Mouse (Mus musculus) lung, adult 2 months (tissue): ENCODE data around the gene Rhbdf2. TPM values are rescaled to one million over a fixed set of nuclear protein-coding genes. Genes with fewer than 3 reads are reported as not detected.
"Not testable (repeated sequence)": the region's sequence is repeated elsewhere in the genome, so short reads cannot be mapped to it uniquely, and the experiment has no call there.

Experiments
- DNase-seq: peaks from one replicate; pipeline ENCODE4 v3.0.0; 2022
- H3K4me1 ChIP-seq: fragments of 200-500 bp; 2 replicates; pipeline ENCODE4 v1.6.1; 2011; ENCODE audit warnings: low read length; ENCODE audit not compliant: control insufficient read depth, insufficient read depth
- H3K4me3 ChIP-seq: fragments of 200-500 bp; replicated peaks from 2 replicates; pipeline ENCODE3; 2011; ENCODE audit warnings: low read depth, mild to moderate bottlenecking, control low read depth, low read length; ENCODE audit errors: extremely low read depth
- CTCF ChIP-seq: fragments of 200-500 bp; IDR thresholded peaks from 2 replicates; pipeline ENCODE4 v1.5.1; 2011; ENCODE audit warnings: mild to moderate bottlenecking, low read length, control low read depth; ENCODE audit not compliant: insufficient read depth
- POLR2A ChIP-seq: fragments of 200-500 bp; IDR thresholded peaks from 2 replicates; pipeline ENCODE4 v1.6.1; 2011; ENCODE audit warnings: low read depth, mild to moderate bottlenecking, control low read depth, low read length, borderline replicate concordance; ENCODE audit errors: extremely low read depth
- WGBS: fragments of 180-500 bp; shearing (Covaris S2); methylation state at CpG from one replicate; pipeline ENCODE4 v1.1.7; 2018; 5-methylcytosine and 5-hydroxymethylcytosine counted together
- polyA plus RNA-seq: library from polyadenylated mRNA; depleted of rRNA; stranded (reverse); fragments of >200 nt; gene quantifications from 2 replicates; pipeline ENCODE4 v1.2.3, GENCODE M21; 2012; rRNA removed

The Rhbdf2 gene
- 82.2 and 87.8 TPM in 2 replicates for polyA plus RNA-seq

DNA sequence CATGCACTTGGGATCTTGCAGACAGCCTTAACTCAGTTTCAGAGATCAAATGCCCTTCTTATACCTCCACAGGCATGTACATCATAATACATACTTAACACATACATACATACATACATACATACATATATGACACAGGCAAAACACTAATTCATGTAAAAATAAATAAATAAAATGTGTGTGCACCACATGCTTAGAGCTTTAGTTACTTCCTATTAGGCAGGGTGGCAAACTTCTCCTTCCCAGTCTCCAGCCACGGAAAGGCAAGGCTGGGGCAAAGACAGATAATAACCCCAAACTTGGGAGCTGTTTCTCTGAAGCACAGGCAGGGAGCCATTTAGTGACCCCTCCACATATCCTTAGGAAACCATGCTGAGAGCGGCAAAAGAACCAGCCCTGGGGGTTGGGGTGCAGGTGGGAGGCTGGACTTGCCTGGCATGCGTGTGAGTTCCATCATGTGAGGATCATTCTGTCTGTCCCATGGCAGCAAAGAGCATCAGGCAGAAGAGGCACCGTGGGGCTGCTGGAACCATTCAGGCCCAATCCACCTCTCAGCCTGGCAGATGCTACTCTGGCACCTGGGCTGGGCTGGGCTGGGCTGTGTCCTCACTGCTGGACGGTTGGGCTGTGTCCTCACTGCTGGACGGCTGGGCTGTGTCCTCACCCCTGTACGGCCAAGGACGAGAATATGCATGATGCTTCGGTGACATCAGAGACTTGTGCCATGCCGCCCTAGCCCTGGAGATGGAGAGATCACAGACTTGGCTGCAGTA, at the start of gene Rhbdf2:
TSS of gene Rhbdf2 (minus strand) at position 721 of the 773 bp plus-strand sequence.
- 80% methylated on average over 10 of the region's 10 CpGs for WGBS
- H3K4me1 ChIP-seq, result peaks cover 21% of the 10 kb centered on the region
- H3K4me3 ChIP-seq, result no peak within 1 kb of the TSS
- DNase-seq, result no peak
- TF ChIP-seq CTCF, result no peak

DNA sequence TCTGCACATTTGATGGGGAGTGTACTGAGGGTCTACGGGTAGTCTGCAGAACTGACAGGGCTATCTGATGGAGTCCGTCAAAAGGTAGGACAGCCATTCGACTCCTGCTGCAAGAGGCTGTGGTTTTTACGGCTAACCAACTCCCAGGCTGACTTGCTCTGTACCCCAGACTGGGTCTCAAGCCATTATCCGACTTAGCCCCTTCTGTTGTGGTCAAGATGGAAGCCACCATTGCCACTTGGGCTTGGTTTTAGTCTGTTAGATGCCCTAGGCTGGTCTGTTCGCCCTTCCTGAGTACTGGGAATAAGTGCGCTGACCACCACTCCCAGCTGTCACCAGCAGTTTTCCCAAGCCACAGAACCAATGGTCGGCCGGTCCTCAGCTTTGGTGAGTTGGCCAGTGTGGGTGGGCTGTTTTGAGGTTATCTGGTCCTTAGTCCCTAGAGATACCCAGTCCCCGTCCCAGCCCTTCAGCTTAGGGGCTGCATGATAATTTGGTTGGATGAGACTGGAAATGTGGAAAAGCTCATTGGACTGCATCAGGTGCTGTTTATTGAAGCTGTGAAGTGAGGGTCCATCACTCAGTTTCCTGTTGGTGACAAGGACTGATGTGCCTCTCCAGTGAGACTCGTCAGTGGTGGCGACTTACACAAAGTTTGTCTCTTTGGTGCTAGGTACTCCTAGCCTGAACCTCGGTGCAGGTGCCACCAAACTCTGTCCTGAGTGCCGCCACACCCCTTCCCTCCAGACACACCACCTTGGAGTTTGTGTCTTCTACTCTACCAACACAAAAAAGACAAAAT, 49.6 kb upstream of the Rhbdf2 start:
- WGBS, result 81% methylated on average over 14 of the region's 14 CpGs
- no peak overlapping the region for H3K4me3 ChIP-seq
- DNase-seq, result no peak

GRCm38 (mm10) chr11:116675429-116675828, 48.6 kb upstream of the Rhbdf2 start:
- H3K4me1 ChIP-seq, H3K4me3 ChIP-seq, DNase-seq: not testable (repeated sequence)
- 50% methylated on average over 6 of the region's 6 CpGs for WGBS

More for the DNA sequence above, 49.6 kb upstream of the Rhbdf2 start:
- H3K4me1 ChIP-seq, result peaks cover 3% of the 10 kb centered on the region
- TF ChIP-seq POLR2A (no peak), CTCF (no peak)

DNA sequence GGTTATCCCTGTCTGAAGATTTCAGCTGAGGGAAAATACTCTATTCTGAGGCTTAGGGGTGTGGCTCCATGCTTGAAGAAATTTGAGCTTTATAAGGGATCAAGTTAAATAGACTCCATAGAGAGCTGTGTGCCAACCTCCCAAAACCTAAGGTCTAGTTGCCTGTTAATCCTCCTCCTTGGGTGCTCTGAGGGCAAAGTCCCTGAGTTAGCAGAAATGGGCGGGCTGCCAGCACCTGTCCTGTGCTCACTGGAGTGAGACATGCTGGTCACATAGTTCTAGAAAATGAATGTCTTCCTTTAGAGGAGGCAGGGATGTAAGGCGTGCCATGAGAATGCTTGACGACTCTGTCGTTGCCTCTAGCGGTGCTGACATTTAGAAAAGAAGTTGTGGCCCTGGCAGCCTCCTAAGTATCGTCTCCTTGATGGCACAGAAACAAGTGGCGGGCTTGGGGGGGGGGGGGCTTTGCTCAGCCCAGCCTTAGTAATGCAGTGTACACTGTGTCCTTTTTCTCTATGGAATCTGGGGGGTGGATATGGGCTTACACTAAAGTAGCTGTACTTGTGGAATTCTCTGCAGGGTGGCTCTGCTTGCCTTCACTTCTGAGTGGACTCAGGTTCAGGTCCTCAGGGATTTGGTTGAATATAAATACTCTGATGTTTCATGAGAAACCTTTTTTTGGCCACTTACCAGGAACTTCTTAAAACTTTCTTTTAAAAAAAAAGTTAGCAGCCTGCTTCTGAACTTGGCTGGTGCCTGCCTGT, 48.0 kb upstream of the Rhbdf2 start:
- TF ChIP-seq CTCF, result no peak
- no peak for TF ChIP-seq POLR2A
- no peak overlapping the region for H3K4me3 ChIP-seq
- 62% methylated on average over 7 of the region's 7 CpGs for WGBS
- H3K4me1 ChIP-seq, result peaks cover 3% of the 10 kb centered on the region
- DNase-seq, result no peak

- Histone ChIP-seq H3K4me3 (no peak overlapping the region), H3K4me1 (peaks cover 3% of the 10 kb centered on the region)
- no peak for TF ChIP-seq POLR2A
- no peak for DNase-seq
- WGBS, result 80% methylated on average over 2 of the region's 2 CpGs
These were observed 46.6 kb upstream of the Rhbdf2 start for GRCm38 (mm10) chr11:116673410-116673809.

DNA sequence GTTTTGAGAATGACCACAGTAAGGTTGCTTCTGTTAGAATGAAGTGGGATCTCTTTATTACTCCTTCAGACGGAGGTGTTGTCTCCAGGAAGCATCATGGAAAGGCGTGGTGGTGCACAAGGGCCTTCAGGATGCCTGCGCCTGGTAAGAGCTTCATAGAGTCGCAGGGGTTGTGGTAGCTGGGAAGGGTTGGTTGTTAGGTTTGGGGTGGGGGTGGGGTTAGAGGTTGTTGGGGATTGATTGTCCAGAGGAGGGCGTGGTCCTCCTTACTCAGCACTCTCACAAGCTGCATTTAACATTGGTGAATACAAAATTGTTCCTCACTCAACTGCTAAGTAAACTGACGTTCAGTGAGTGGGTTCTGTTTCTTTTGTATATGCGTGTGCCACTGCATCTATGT, 45.8 kb upstream of the Rhbdf2 start:
- no peak for DNase-seq
- Histone ChIP-seq H3K4me1 (peaks cover 3% of the 10 kb centered on the region), H3K4me3 (no peak overlapping the region)
- 12% methylated on average over 7 of the region's 7 CpGs for WGBS
- TF ChIP-seq CTCF, result no peak
- TF ChIP-seq POLR2A, result no peak

DNA sequence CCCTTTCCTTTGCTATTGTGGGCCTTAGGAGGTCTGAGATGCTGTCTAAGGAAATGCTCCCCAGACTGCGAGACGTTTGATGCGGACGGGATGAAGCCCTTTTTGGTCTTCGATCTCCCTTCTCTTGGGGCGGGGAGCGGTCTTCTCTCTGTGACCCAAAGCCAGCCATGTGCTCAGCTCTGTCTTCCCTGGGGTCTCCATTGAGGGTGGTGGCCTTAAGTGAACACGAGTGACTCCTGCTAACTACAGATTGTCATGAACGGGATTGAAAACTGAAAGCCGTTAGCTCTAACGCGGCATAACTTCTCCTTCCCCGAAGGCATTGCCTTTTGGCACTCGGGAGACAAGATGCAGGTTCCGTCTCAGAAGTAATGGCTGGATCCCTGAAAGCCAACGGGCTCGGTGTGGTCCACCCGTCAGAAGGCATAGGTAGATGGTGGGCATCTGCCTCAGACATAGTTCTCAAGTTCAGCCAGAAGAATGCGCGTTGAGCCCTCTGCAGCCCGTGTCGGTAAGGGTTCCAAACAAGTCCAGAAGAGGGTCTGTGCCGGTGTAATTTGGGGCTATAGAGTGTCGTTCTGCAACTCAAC, 45.1 kb upstream of the Rhbdf2 start:
- DNase-seq, result peak; percentile 27
- peak overlapping the region; percentile 80 for H3K4me3 ChIP-seq
- TF ChIP-seq CTCF (no peak), POLR2A (no peak)
- H3K4me1 ChIP-seq, result peaks cover 3% of the 10 kb centered on the region
- whole genome bisulfite sequencing, result 1% methylated on average over 24 of the region's 24 CpGs

GRCm38 (mm10) chr11:116671112-116671844, 44.5 kb upstream of the Rhbdf2 start:
- TF ChIP-seq CTCF (peak; percentile 71), POLR2A (peak; percentile 80; the same call in 1 of the 2 replicates)
- DNase-seq, result peak; percentile 98
- peak overlapping the region; percentile 80 for H3K4me3 ChIP-seq
- under 1% methylated on average over 45 of the region's 45 CpGs for WGBS
- peaks cover 5% of the 10 kb centered on the region for H3K4me1 ChIP-seq

DNA sequence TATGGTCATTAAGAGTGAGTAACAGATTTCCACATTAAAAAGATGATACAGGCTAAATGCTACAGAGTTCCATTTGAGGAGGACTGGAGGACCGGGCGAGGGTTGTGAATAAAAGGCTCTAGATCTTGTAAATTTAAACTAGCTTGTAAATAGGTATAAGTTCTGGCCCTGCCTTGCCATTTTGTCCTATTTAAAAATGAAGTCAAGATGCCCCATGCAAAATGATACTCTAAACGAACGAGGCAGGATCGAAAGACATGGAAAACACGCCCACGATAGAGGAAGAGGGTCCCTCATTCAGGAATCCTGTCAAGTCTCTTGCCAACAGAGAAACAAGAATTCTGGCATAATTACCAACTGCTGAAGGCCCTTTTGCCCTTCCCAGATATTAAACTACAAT, 43.6 kb upstream of the Rhbdf2 start:
- no peak for DNase-seq
- H3K4me1 ChIP-seq, result peaks cover 7% of the 10 kb centered on the region
- 78% methylated on average over 7 of the region's 7 CpGs for WGBS
- H3K4me3 ChIP-seq, result no peak overlapping the region
- TF ChIP-seq POLR2A (no peak), CTCF (no peak)
